Mouse (Mus musculus) G1E (cell line): ENCODE data around the gene Akr1b3.

Experiments
- CTCF ChIP-seq: IDR thresholded peaks from 2 replicates; pipeline ENCODE4 v1.5.1; 2012; ENCODE audit warnings: low read depth, low read length, inconsistent platforms, mixed read lengths
- GATA1 ChIP-seq: IDR thresholded peaks from 2 replicates; pipeline ENCODE4 v1.6.1; 2012; ENCODE audit warnings: borderline replicate concordance, low read length, inconsistent platforms, mixed read lengths
- POLR2AphosphoS5 ChIP-seq: IDR thresholded peaks from 2 replicates; pipeline ENCODE4 v1.6.1; 2012; ENCODE audit warnings: low read depth, low read length, inconsistent platforms; ENCODE audit not compliant: insufficient replicate concordance
- TAL1 ChIP-seq: conservative IDR thresholded peaks from 2 replicates; pipeline ENCODE4 v1.6.1; 2012; ENCODE audit warnings: low read depth, low read length, inconsistent platforms, mixed read lengths

GRCm38 (mm10) chr6:34318172-34318571, 894 bp upstream of the Akr1b3 start:
- TF ChIP-seq CTCF = no peak
- no peak for TF ChIP-seq TAL1
- no peak for TF ChIP-seq POLR2AphosphoS5
- no peak for TF ChIP-seq GATA1
